Mouse (Mus musculus): ENCODE results near the gene Nr1d1.

Nr1d1 gene

DNA sequence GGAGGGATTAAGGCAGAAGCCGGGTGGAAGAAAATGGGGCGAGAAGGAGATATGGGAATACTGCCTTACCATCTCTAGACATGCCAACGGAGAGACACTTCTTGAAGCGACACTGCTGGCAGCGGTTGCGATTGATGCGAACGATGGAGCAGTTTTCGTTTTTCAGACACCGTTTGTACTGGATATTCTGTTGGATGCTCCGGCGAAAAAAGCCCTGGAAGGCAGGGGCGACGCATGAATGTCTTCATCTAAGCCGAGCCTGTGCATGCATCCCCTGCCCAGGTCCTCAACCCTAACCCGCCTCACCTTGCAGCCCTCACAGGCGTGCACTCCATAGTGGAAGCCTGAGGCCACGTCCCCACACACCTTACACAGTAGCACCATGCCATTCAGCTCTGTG is 4.0 kb downstream of the Nr1d1 start:
- no peak for DNase-seq (ENCODE audit: low read depth, low spot score)

DNA sequence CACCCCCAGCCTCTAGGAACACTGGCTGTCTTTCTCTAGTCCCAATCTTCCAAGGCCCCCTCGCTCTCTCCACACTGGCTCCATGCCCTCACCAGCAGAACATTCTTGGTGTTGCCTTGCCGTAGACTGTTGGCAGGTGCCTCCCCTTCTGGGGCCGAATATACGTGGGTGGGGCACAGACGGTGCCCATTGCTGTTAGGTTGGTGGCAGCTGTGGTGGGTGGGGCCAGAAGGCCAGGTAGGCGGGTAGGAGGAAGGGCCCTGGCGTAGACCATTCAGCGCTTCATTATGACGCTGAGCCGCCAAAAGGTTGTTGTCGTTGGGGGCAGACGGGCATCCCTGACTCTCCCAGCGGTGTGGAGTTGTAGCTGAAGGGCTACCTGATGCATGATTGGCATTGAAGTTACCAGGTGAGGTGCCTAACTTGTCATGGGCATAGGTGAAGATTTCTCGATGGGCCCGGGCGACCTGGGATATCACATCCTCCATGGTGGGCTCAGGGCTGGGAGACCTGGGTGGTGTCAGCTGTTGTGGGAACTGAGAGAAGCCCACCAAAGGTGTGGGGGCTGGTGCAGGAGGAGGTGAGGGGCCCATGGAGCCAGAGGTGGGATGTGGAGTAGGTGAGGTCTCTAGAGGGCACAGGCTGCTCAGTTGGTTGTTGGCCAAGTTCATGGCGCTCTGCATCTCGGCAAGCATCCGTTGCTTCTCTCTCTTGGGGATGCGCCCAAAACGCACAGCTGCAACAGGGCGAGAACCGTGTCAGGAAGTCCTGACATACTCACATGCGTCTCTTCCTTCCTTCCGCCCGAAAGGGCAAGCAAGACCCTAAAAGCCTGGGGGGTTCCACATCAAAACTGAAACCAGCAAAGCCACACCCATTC is 4.8 kb downstream of the Nr1d1 start:
- DNase-seq (ENCODE audit: low read depth, low spot score), result no peak

DNA sequence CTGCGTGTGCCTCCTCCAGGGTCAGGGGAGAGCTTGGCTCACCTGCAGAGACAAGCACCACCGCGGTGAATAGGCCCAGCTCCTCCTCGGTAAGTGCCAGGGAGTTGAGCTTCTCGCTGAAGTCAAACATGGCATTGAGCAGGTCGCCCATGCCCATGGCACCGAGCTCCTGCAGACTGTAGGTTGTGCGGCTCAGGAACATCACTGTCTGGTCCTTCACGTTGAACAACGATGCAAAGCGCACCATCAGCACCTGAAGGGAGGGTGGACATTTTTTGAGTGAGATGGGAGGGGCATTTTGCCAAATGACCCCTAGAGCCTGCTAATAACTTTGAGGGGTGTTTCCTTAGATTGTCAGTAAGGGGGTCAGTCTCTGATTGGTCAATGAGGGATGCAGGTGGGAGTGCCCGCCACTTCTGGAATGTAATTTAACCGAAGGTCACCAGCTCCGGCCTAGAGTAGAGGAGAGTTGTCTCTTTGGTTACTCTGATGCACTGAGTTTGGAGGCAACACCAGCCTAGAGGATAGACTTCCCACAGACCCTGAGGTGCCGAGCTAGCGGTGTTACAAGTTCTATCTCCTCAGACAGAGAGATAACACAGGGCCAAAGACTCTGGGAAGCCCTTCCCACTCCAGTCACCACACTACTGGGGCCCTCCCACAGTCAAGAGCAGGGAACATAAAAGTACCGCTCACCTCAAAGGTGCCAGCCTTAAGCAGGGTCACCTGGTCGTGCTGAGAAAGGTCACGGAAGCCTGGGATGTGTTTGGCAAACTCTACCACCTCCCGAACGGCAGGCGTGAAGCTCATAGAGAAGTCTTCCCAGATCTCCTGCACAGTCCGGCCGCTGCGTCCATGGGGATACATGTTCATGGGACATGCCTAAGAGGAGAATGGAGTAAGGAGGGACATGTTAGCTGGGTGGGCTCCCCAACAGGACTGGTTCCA is 5.9 kb downstream of the Nr1d1 start:
- no peak for DNase-seq (ENCODE audit: low read depth, low spot score)

DNA sequence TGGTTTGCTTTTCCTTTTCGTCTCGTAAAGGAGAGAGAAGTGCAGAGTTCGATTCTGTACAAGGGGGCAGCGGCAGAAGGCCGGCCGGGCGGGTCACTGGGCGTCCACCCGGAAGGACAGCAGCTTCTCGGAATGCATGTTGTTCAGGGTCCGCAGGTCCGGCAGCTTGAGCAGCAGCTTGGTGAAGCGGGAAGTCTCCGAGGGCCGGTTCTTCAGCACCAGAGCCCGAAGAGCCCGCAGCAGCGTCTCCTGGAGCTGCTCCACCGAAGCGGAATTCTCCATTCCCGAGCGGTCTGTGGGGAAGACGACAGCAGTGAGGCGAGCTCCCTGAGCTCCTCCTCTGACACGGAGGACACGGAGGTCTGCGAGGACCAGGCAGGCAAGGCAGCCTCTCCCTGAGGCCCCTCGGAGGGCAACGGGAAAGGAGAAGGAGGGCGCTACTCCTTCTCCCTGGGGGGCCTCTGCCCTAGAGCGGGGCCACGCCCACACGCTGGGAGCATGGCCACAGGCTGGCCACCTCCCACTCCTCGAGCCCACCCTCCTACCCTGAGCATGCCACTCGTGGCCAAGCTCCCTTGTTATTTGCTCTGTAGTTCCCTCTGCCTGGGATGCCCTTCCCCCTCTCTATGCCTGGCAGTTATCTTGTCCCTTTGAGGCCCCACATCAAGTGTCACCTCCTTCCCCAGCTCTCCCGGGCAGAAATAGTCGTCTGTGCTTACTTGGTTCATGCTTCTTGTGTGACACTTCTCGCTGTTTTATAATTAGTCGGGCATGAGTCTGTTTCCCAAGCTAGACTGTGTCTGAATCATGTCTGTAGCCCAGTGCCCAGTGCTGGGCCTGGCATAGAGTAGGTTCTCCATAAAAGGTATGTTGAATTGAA is 6.8 kb downstream of the Nr1d1 start:
- DNase-seq (ENCODE audit: low read depth, low spot score), result no peak

DNA sequence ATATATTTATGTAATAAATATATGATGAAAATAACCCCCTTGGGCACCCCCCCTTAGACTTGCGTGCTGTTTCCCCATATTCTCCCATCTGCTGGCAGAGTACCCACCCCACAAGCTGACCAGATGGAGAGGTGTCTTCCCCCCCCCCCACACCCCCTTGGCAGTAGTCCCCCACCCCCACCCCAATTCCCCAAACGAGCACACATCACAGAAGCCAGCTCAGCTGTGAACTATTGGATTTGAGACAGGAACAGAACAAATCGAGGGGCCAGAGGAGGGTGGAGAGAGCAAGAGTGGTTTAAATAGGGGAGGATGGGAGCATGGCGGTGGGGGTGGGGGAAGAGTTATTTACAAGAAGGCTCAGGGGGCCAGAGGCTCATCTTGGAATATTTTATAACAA is 7.4 kb downstream of the Nr1d1 start:
- no peak for DNase-seq (ENCODE audit: low read depth, low spot score)

DNA sequence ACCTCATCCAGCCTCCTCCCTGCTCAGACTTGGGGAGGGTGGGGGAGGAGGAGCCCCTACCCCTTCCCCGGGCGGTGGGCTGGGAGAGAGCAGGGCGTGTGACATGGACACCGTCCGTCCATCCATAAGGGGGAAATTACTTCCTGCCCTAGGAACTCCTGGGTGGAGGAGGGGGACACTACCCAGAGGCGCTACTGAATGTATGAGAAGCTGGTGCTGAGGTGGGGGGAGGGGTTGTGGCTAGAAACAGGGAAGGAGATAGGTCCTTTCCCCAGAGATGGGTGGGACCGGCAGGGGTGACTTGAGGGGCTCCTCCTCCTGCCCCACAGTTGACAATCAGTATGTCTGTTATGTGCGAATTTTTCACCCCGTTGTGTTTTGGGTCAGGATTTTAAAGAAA is 7.9 kb downstream of the Nr1d1 start:
- peak; percentile 54 for DNase-seq (ENCODE audit: low read depth, low spot score)

DNA sequence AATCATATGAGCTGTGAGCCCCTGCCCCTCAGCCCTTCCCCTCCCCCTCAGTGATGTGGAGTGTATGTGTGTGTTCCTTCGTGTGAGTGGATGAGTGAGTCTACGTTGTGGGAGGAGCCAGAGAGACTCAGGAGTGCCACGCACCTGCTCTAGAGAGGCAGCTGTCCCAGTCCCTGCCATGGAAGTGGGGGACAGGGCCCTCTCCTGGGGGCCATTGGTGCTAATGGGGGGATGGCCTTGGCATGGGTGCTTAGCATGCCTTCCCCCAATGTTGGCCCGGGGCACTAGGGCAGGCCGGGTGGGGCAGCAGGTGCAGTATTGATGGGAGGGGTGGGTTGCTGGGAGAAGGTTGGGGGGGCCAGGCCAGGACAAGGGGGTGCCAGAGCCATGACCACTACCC is 8.3 kb downstream of the Nr1d1 start:
- DNase-seq (ENCODE audit: low read depth, low spot score), result no peak

DNA sequence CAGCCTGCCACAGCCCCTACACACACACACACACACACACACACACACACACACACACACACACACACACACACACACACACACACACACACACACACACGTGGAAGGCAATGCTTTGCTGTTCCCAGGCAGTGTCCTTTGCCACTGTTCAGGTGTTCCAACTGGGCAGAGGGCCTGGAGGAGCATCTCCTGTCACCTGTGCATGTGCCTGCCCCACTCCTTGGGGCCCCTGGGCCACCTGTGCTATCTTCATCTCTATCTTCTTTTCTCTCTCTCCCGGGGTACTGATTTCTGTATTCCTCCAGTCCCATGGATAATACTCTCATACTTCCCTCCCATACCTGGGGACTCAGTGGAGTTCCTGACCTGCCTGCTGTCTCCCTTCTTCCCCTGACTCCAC is 8.8 kb downstream of the Nr1d1 start:
- DNase-seq (ENCODE audit: low read depth, low spot score), result no peak

DNA sequence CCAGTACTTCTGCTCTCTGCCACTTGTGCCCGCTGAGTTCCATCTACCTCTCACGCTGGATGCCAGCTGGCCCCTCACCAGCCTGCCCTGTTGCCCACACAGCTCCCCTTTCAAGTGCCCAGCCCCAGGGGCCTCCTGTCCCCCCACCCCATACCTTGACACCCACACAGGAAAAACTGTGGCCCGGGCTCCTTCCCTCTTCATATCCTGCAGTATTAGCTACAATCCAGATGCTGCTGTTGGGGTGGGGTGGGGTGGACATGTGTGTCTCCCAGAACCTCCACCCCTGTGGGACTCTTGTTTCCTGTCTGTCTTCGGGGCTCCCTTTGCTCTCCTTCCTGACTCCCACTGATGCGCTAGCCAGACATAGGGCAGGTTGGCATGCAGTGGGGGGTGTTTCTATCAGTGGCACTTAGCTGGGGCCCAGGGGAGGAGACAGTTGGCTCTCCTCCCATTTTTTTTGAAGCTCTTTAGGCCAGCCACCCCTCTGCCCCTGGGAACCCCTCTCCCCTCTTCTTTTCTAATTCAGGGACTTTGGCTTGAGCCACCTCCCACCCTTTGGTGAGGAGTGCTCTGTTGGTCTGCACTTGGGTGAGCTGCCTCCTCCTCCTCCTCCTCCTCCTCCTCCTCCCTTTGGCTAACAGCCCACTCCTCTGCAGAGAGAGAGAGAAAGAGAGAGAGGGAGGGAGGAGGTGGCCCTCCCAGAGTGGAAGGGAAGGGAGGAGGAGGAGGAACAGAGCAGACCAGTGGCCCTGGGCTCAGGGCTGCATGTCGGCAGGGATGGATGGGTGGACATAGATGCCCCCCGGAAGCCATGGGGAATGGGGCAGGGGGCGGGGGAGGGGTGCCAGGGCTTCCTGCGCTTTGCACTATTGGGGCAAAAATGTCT is 9.5 kb downstream of the Nr1d1 start:
- no peak for DNase-seq (ENCODE audit: low read depth, low spot score)

DNA sequence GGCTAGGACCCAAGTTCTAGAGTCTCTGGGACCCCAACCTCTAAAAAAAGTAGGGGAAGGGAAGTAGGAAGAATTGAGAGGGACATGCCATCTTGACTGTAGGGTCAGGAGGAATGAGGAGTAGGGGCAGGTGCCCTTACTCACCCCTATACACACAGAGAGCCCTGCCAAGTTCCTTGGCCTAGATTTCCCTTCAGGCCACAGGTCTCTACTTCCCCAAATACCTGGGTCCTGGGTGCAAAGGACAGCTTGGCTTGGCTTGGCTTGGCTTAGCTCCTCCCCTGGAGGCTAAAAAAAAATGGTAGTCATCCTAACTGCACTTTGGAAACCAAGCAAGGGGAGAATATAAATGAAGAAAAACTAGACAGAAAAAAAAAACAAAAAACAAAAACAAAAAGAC is 10.4 kb downstream of the Nr1d1 start:
- DNase-seq (ENCODE audit: low read depth, low spot score), result no peak

DNA sequence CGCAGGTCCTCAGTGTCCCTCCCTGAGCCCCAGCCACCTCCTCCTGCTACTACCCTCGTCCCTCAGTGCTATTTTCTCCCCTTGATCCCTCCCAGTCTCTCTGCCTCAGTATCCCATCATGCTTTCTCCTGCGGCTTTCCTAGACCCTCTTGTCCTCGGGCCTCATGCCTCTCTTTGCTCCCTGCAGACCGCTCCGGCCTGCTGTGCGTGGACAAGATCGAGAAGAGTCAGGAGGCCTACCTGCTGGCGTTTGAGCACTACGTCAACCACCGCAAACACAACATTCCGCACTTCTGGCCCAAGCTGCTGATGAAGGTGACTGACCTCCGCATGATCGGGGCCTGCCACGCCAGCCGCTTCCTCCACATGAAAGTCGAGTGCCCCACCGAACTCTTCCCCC is 11.0 kb downstream of the Nr1d1 start:
- peak; percentile 30 for DNase-seq (ENCODE audit: low read depth, low spot score)

DNA sequence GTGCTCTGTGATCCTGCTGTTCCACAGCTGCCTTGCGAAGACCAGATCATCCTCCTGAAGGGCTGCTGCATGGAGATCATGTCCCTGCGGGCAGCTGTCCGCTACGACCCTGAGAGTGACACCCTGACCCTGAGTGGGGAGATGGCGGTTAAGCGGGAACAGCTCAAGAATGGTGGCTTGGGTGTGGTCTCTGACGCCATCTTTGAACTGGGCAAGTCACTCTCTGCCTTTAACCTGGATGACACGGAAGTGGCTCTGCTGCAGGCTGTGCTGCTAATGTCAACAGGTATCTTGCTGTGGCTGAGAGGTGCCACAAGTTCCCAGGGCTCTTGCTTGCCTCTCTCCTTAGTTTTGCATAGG is 11.7 kb downstream of the Nr1d1 start:
- peak; percentile 61 for DNase-seq (ENCODE audit: low read depth, low spot score)

DNA sequence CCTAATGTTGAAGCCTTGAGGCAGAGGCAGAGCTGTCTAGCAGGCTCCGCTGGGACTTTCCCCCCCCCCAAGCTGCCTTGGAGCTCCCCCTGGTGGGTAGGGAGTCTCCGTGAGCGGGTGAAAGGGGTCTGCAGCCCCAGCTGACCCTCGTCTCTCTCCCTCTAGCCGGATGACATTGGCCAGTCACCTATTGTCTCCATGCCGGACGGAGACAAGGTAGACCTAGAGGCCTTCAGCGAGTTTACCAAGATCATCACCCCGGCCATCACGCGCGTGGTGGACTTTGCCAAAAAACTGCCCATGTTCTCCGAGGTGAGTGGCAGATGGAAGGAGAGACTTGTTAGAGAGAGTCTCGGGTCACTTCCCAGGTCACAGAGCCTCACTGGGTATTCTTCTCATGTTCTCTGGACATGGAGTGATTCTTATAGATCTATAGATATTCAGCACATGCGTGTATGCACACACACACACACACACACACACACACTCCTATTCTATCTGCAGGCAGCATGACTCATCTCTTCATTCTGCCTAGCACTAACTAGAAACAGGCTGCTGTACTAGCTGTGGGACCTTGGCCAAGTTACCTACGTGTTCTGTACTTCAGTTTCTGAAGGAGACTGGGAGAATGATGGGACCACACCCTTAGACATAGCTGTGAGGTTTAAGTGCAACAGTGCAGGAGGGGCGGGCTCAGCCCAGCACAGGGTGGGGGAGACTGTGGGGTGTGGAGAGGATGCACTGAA is 12.2 kb downstream of the Nr1d1 start:
- DNase-seq (ENCODE audit: low read depth, low spot score), result peak; percentile 66

DNA sequence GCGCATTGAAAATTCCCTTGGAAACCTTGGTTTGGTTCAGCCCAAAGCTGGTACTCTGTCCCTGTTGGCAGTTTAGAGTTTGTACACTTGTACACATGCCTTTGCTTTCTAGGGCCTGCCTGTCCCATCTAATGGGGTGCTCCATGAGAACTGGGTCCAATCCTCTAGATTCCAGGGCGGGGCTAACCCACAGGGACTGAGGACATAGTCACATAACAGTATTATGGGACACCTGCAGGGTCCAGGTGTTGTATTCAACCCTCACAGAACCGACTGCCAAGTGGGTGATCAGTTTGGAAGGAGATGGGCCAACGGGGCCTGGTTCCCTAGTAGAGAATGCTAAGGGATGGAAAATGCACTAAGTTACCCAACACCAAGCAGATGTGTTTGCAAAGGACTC is 13.2 kb downstream of the Nr1d1 start:
- no peak for DNase-seq (ENCODE audit: low read depth, low spot score)

DNA sequence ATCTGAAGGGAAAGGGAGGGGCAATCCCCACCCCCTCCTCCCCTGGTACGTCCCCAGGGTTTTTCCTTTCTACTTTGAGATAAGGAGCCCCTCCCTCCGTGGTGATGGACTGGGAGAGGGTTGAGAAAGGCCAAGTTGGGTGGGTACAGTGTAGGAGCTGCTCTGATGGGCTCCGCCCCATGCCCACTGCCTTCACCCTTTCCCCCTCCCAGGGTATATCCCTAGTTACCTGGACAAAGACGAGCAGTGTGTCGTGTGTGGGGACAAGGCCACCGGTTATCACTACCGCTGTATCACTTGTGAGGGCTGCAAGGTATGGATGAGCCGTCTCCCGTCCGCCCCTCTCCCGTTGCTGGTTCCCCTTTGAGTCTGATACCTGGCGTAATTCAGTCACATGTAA is 18.4 kb downstream of the Nr1d1 start:
- no peak for DNase-seq (ENCODE audit: low read depth, low spot score)

DNA sequence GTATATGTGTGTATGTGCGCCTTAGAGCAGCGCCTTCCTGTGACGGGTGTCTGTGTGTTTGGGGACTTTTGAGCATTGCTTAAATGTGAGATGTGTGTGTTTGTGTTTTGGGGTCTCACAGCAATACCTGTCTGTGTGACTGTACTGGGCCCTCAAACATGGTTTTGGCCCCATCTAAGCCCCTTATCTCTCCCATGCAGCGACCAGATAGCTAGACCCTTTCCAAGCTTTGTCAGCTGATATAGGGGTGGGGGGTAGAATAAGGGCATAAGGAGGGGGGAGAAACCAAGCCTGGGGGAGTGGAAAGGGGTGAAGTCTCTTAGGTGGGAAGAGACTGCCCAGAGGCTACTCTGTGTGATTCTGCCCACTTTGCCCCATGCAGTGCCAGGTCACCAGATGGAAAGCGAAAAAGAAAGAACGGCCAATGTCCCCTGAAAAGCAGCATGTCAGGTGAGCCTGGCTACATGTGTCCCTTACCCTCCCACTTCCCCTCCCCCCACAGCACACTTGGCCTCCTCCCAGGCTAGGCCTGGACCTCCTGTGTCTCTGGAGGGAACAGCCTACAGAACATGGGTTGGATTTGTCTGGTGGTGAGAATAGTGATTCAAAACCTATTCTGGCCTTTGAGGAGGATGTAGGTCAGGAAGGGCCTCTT is 19.3 kb downstream of the Nr1d1 start:
- DNase-seq (ENCODE audit: low read depth, low spot score), result no peak

DNA sequence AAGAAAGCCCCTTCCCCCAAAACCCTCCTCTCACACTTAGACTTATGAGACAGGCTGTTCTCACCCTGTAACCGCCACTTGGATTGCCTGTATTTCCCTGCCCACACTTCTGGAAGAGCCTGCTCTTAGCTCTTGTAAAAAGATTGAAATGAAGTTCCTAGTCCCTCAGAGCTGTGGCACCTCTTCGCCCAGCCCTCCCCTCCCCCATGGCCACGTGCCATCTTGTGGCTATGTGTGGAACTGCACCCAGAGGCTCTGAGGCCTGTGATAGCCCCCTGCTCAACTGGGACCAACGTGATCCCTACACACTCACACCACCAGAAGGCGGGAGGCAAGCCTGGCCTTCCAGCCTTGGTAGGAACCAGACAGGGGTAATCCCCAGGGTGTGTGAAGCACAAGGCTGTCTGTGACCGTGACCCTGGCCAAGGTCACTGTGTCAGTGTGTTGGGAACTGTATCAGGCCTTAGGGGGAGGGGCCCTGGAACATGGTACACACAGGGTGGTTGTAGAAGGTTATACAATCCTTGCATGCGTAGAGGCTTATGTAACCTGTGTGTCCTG is 20.4 kb downstream of the Nr1d1 start:
- DNase-seq (ENCODE audit: low read depth, low spot score), result peak; percentile 94

DNA sequence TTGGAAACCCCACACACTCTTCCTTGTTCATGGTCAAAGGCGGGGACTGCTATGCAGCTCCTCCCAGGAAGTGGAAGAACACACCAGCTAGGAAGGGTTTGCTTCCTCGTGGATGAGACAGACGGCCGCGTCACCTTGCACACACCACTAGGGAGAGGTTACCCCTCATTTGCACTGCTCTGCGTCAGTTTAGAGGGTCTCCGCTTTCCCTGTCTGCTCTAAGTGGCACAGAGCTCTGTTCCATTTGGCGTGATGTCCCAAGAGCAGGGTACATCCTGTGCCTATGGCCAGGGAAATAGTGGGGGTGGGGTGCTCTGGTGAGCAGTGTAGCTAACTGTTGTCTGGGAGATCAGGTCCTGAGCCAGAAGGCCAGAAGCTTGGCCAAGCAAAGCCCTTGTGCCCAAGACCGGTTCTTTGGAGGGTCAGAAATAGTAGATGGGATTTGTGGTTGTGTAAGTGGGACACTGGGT is 20.9 kb downstream of the Nr1d1 start:
- peak; percentile 47 for DNase-seq (ENCODE audit: low read depth, low spot score)

DNA sequence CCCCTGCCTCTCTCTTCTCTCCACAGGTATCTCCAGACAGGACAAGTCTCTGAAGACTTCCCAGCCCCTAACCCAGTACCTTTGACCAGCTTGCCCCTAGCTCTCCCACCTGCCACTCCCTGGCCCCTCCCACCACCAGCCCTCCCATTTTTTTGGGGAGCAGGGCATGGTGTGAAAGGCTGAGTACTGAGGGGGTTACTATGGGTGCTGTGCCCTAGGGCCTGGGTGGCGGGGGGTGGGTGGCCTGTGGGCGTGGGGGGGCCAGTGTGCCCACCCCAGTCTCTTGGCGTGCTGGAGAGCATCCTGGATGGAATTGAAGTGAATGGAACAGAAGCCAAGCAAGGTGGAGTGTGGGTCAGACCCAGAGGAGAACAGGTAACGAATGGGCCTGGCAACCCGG is 21.9 kb downstream of the Nr1d1 start:
- no peak for DNase-seq (ENCODE audit: low read depth, low spot score)
